Mouse (Mus musculus): Measurements from ENCODE around the gene Pced1b. TPM values are rescaled to one million over a fixed set of nuclear protein-coding genes. Genes with fewer than 3 reads are reported as not detected.

Pced1b gene
- polyA plus RNA-seq, 1 experiment from 2014 or later: 3.0 TPM

GRCm38 (mm10) chr15:97397793-97398192, 150.9 kb downstream of the Pced1b start:
- H3K4me1 ChIP-seq: no peaks in the 10 kb centered on the region
- no peak overlapping the region for H3K9ac ChIP-seq
- WGBS: 78% methylated on average over 2 of the region's 2 CpGs
- no peak overlapping the region for H3K4me3 ChIP-seq (replicated peaks)
- H3K4me2 ChIP-seq: no peak overlapping the region
- no peaks in the 10 kb centered on the region for H3K9me3 ChIP-seq
- H3K27me3 ChIP-seq (replicated peaks): no peaks in the 10 kb centered on the region
- no peak for ATAC-seq (ENCODE audit: insufficient read depth, low FRiP score, low read depth)
- no peak overlapping the region for H3K27ac ChIP-seq
- no peaks in the 10 kb centered on the region for H3K36me3 ChIP-seq

- Histone ChIP-seq H3K9ac (no peak overlapping the region), H3K4me1 (no peaks in the 10 kb centered on the region), H3K36me3 (no peaks in the 10 kb centered on the region), H3K27ac (no peak overlapping the region), H3K4me3 (replicated peaks) (no peak overlapping the region), H3K4me2 (no peak overlapping the region), H3K27me3 (replicated peaks) (no peaks in the 10 kb centered on the region), H3K9me3 (no peaks in the 10 kb centered on the region)
- ATAC-seq (ENCODE audit: insufficient read depth, low FRiP score, low read depth): no peak
- 91% methylated on average over 6 of the region's 6 CpGs for WGBS
Observed at GRCm38 (mm10) chr15:97400866-97401265, 154.0 kb downstream of the Pced1b start.

- no peaks in the 10 kb centered on the region for H3K27me3 ChIP-seq (replicated peaks)
- H3K36me3 ChIP-seq: no peaks in the 10 kb centered on the region
- H3K4me1 ChIP-seq: peaks cover 4% of the 10 kb centered on the region
- H3K4me2 ChIP-seq: no peak overlapping the region
- H3K9ac ChIP-seq: no peak overlapping the region
- H3K9me3 ChIP-seq: no peaks in the 10 kb centered on the region
- no peak overlapping the region for H3K4me3 ChIP-seq (replicated peaks)
- no peak for ATAC-seq (ENCODE audit: insufficient read depth, low FRiP score, low read depth)
- H3K27ac ChIP-seq: no peak overlapping the region
- WGBS: 77% methylated on average over 8 of the region's 8 CpGs
Observed at GRCm38 (mm10) chr15:97404483-97404882, 157.6 kb downstream of the Pced1b start.

- Histone ChIP-seq H3K4me1 (peaks cover 4% of the 10 kb centered on the region), H3K27ac (no peak overlapping the region), H3K9ac (no peak overlapping the region), H3K4me3 (replicated peaks) (no peak overlapping the region), H3K4me2 (no peak overlapping the region), H3K9me3 (no peaks in the 10 kb centered on the region), H3K36me3 (no peaks in the 10 kb centered on the region), H3K27me3 (replicated peaks) (no peaks in the 10 kb centered on the region)
- 68% methylated on average over 7 of the region's 7 CpGs for WGBS
- peak; percentile 53; the same call in 1 of the 2 replicates for ATAC-seq (ENCODE audit: insufficient read depth, low FRiP score, low read depth)
Observed at GRCm38 (mm10) chr15:97404998-97405397, 158.1 kb downstream of the Pced1b start.

GRCm38 (mm10) chr15:97406105-97406504, 159.2 kb downstream of the Pced1b start:
- no peaks in the 10 kb centered on the region for H3K9me3 ChIP-seq
- H3K36me3 ChIP-seq: no peaks in the 10 kb centered on the region
- 80% methylated on average over 6 of the region's 6 CpGs for WGBS
- H3K4me2 ChIP-seq: no peak overlapping the region
- H3K9ac ChIP-seq: no peak overlapping the region
- no peak overlapping the region for H3K4me3 ChIP-seq (replicated peaks)
- peaks cover 4% of the 10 kb centered on the region for H3K4me1 ChIP-seq
- no peaks in the 10 kb centered on the region for H3K27me3 ChIP-seq (replicated peaks)
- no peak overlapping the region for H3K27ac ChIP-seq
- no peak for ATAC-seq (ENCODE audit: insufficient read depth, low FRiP score, low read depth)

GRCm38 (mm10) chr15:97407496-97408454, 160.9 kb downstream of the Pced1b start:
- Histone ChIP-seq H3K9ac (no peak overlapping the region), H3K27me3 (replicated peaks) (no peaks in the 10 kb centered on the region), H3K36me3 (no peaks in the 10 kb centered on the region), H3K4me1 (peaks cover 4% of the 10 kb centered on the region), H3K9me3 (no peaks in the 10 kb centered on the region), H3K4me3 (replicated peaks) (no peak overlapping the region), H3K27ac (peak overlapping the region; percentile 37; the same call in 1 of the 2 replicates), H3K4me2 (peak overlapping the region; percentile 23)
- WGBS: 47% methylated on average over 17 of the region's 17 CpGs
- ATAC-seq (ENCODE audit: insufficient read depth, low FRiP score, low read depth): no peak

GRCm38 (mm10) chr15:97411136-97411535, 164.2 kb downstream of the Pced1b start:
- ATAC-seq (ENCODE audit: insufficient read depth, low FRiP score, low read depth): no peak
- Histone ChIP-seq H3K27ac (no peak overlapping the region), H3K36me3 (no peaks in the 10 kb centered on the region), H3K9ac (no peak overlapping the region), H3K4me3 (replicated peaks) (no peak overlapping the region), H3K9me3 (no peaks in the 10 kb centered on the region), H3K4me2 (no peak overlapping the region), H3K4me1 (peaks cover 4% of the 10 kb centered on the region), H3K27me3 (replicated peaks) (no peaks in the 10 kb centered on the region)
- 78% methylated on average over 2 of the region's 2 CpGs for WGBS

GRCm38 (mm10) chr15:97411671-97412070, 164.8 kb downstream of the Pced1b start:
- Histone ChIP-seq H3K4me2 (no peak overlapping the region), H3K4me3 (replicated peaks) (no peak overlapping the region), H3K36me3 (no peaks in the 10 kb centered on the region), H3K9ac (no peak overlapping the region), H3K4me1 (peaks cover 4% of the 10 kb centered on the region), H3K9me3 (no peaks in the 10 kb centered on the region), H3K27me3 (replicated peaks) (no peaks in the 10 kb centered on the region), H3K27ac (no peak overlapping the region)
- 90% methylated on average over 6 of the region's 6 CpGs for WGBS
- ATAC-seq (ENCODE audit: insufficient read depth, low FRiP score, low read depth): no peak

- ATAC-seq (ENCODE audit: insufficient read depth, low FRiP score, low read depth): no peak
Observed at GRCm38 (mm10) chr15:97412308-97412707, 165.4 kb downstream of the Pced1b start.

GRCm38 (mm10) chr15:97412861-97413260, 166.0 kb downstream of the Pced1b start:
- Histone ChIP-seq H3K4me3 (replicated peaks) (no peak overlapping the region), H3K27me3 (replicated peaks) (no peaks in the 10 kb centered on the region), H3K4me1 (peaks cover 3% of the 10 kb centered on the region), H3K9ac (no peak overlapping the region), H3K27ac (no peak overlapping the region), H3K36me3 (no peaks in the 10 kb centered on the region), H3K4me2 (no peak overlapping the region), H3K9me3 (no peaks in the 10 kb centered on the region)
- no peak for ATAC-seq (ENCODE audit: insufficient read depth, low FRiP score, low read depth)
- WGBS: 86% methylated on average over 7 of the region's 7 CpGs

More at GRCm38 (mm10) chr15:97412308-97412707, 165.4 kb downstream of the Pced1b start:
- no peak overlapping the region for H3K4me3 ChIP-seq (replicated peaks)
- H3K9me3 ChIP-seq: no peaks in the 10 kb centered on the region
- H3K4me2 ChIP-seq: no peak overlapping the region
- H3K36me3 ChIP-seq: no peaks in the 10 kb centered on the region
- H3K27me3 ChIP-seq (replicated peaks): no peaks in the 10 kb centered on the region
- H3K4me1 ChIP-seq: peaks cover 4% of the 10 kb centered on the region
- WGBS: 75% methylated on average over 8 of the region's 8 CpGs
- no peak overlapping the region for H3K9ac ChIP-seq
- no peak overlapping the region for H3K27ac ChIP-seq

GRCm38 (mm10) chr15:97414718-97415413, 168.0 kb downstream of the Pced1b start:
- WGBS: 58% methylated on average over 12 of the region's 12 CpGs
- Histone ChIP-seq H3K4me2 (no peak overlapping the region), H3K4me3 (replicated peaks) (no peak overlapping the region), H3K27ac (peak overlapping the region; percentile 2; the same call in 1 of the 2 replicates), H3K9me3 (no peaks in the 10 kb centered on the region), H3K27me3 (replicated peaks) (no peaks in the 10 kb centered on the region), H3K9ac (no peak overlapping the region), H3K36me3 (no peaks in the 10 kb centered on the region), H3K4me1 (no peaks in the 10 kb centered on the region)
- no peak for ATAC-seq (ENCODE audit: insufficient read depth, low FRiP score, low read depth)

- ATAC-seq (ENCODE audit: insufficient read depth, low FRiP score, low read depth): no peak
- Histone ChIP-seq H3K27ac (peak overlapping the region; percentile 2; the same call in 1 of the 2 replicates), H3K9me3 (no peaks in the 10 kb centered on the region), H3K36me3 (no peaks in the 10 kb centered on the region), H3K4me2 (no peak overlapping the region), H3K9ac (no peak overlapping the region), H3K4me1 (no peaks in the 10 kb centered on the region), H3K27me3 (replicated peaks) (no peaks in the 10 kb centered on the region), H3K4me3 (replicated peaks) (no peak overlapping the region)
- WGBS: 33% methylated on average over 2 of the region's 2 CpGs
Observed at GRCm38 (mm10) chr15:97415426-97415946, 168.6 kb downstream of the Pced1b start.
